Mouse (Mus musculus): ENCODE measurements around the gene Olfr165.
"Not testable (repeated sequence)": the region's sequence is repeated elsewhere in the genome, so short reads cannot be mapped to it uniquely, and the experiment has no call there.

The Olfr165 gene

DNA sequence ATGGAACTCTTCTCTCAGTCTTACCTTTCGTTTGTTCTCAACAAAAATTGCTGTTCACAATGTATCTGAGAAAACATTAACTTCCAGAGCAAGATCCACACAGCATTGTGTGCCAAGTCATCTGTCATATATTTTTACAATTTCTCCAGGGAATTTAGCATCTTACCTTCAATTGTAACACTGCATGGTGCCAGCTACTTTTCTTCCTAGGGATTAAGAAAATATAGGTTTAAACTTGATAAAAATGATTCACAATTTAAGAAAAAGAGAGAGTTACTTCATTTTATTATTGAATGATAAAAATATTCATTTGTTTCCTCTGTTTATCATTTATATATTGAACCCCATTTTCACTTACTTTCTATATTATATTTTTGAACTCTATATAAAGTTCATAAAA is at the start of gene Olfr165:
Gene Olfr165, minus strand, starts transcription at position 101 of the 400 bp plus-strand sequence.
- DNase-seq (ENCODE audit: low spot score in 2 of 2) = no peak

DNA sequence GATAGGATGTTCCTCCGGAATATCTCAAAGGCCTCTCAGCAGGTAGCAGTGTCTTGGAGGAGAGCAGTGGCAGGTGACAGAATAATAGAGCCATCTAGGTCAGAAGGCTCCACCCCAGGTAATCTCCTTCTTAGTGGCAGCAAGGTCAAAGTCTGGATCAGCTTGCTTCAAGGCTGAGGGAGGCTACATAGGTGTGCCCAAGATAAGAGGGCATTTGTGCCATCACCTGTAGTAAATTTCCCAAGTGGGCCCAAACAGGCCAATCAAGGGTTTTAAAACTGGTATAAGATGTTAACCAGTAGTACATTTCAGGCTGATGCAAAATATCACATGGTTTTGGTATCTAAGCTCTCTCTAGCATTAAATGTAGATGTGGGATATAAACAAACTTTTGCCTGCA is 41.4 kb upstream of the Olfr165 start:
- no peak for DNase-seq (ENCODE audit: low spot score in 2 of 2)

DNA sequence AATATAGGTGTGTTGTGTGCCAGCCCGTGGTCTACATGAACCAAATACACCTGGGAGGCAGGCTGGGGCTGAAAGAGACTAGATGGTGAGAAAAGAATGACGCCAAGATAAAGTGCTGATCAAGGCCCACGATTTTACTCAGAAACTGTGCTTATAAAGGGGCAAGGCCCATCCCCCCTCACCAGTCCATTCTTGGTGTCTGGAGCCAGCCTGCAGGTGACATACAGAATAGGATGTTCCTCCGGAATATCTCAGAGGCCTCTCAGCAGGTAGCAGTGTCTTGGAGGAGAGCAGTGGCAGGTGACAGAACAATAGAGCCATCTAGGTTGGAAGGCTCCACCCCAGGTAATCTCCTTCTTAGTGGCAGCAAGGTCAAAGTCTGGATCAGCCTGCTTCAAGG is 35.8 kb upstream of the Olfr165 start:
- not testable (repeated sequence) for DNase-seq (ENCODE audit: low spot score in 2 of 2)

DNA sequence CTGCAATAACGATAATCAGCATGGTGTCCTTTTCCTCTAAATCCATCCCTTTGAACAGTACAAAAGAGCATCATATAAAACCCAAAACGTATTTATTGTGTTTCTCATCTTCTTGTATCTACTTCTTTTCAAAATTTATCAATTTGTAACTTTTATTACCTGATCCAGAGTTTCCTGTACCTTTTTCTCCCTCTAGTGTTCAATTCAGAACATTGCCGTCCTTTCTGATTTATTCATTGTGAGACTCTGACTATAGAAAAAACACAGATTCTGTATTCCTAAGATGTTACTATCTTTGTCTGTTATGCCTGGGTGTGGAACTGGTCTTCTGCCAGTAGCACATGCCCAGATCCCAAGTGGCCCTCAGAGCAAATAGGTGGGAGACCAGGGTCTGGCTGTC is 35.0 kb downstream of the Olfr165 start:
- no peak for DNase-seq (ENCODE audit: low spot score in 2 of 2)
